Mouse (Mus musculus): ENCODE measurements around the gene Tbc1d22a.

Tbc1d22a gene

GRCm38 (mm10) chr15:86279059-86279974 lies 65.1 kb downstream of the Tbc1d22a start:
- DNase-seq (ENCODE audit: low read depth): peak; percentile 11

GRCm38 (mm10) chr15:86280137-86280536 lies 65.9 kb downstream of the Tbc1d22a start:
- DNase-seq (ENCODE audit: low read depth): no peak

- DNase-seq (ENCODE audit: low read depth): no peak
These were observed 69.0 kb downstream of the Tbc1d22a start for GRCm38 (mm10) chr15:86283238-86283637.

GRCm38 (mm10) chr15:86285296-86285695 lies 71.0 kb downstream of the Tbc1d22a start:
- no peak for DNase-seq (ENCODE audit: low read depth)

GRCm38 (mm10) chr15:86290074-86290473 lies 75.8 kb downstream of the Tbc1d22a start:
- DNase-seq (ENCODE audit: low read depth): peak; percentile 29

GRCm38 (mm10) chr15:86292288-86292687 lies 78.0 kb downstream of the Tbc1d22a start:
- DNase-seq (ENCODE audit: low read depth): no peak

- no peak for DNase-seq (ENCODE audit: low read depth)
These were observed 80.2 kb downstream of the Tbc1d22a start for GRCm38 (mm10) chr15:86294426-86294825.

- no peak for DNase-seq (ENCODE audit: low read depth)
These were observed 81.5 kb downstream of the Tbc1d22a start for GRCm38 (mm10) chr15:86295722-86296288.

GRCm38 (mm10) chr15:86297281-86297680 lies 83.0 kb downstream of the Tbc1d22a start:
- no peak for DNase-seq (ENCODE audit: low read depth)

- no peak for DNase-seq (ENCODE audit: low read depth)
These were observed 89.6 kb downstream of the Tbc1d22a start for GRCm38 (mm10) chr15:86303876-86304275.

GRCm38 (mm10) chr15:86304861-86305260 lies 90.6 kb downstream of the Tbc1d22a start:
- DNase-seq (ENCODE audit: low read depth): no peak

GRCm38 (mm10) chr15:86305290-86305689 lies 91.0 kb downstream of the Tbc1d22a start:
- no peak for DNase-seq (ENCODE audit: low read depth)

GRCm38 (mm10) chr15:86309213-86309829 lies 95.1 kb downstream of the Tbc1d22a start:
- no peak for DNase-seq (ENCODE audit: low read depth)

- DNase-seq (ENCODE audit: low read depth): no peak
These were observed 106.7 kb downstream of the Tbc1d22a start for GRCm38 (mm10) chr15:86320803-86321510.

- peak; percentile 13 for DNase-seq (ENCODE audit: low read depth)
These were observed 112.1 kb downstream of the Tbc1d22a start for GRCm38 (mm10) chr15:86326341-86326740.

- DNase-seq (ENCODE audit: low read depth): no peak
These were observed 115.7 kb downstream of the Tbc1d22a start for GRCm38 (mm10) chr15:86329911-86330310.

GRCm38 (mm10) chr15:86330454-86330853 lies 116.2 kb downstream of the Tbc1d22a start:
- DNase-seq (ENCODE audit: low read depth): no peak

- no peak for DNase-seq (ENCODE audit: low read depth)
These were observed 117.4 kb downstream of the Tbc1d22a start for GRCm38 (mm10) chr15:86331501-86332245.

- DNase-seq (ENCODE audit: low read depth): no peak
These were observed 118.9 kb downstream of the Tbc1d22a start for GRCm38 (mm10) chr15:86333176-86333575.

- DNase-seq (ENCODE audit: low read depth): no peak
These were observed 119.3 kb downstream of the Tbc1d22a start for GRCm38 (mm10) chr15:86333606-86334005.

- no peak for DNase-seq (ENCODE audit: low read depth)
These were observed 120.0 kb downstream of the Tbc1d22a start for GRCm38 (mm10) chr15:86334276-86334675.

- no peak for DNase-seq (ENCODE audit: low read depth)
These were observed 120.5 kb downstream of the Tbc1d22a start for GRCm38 (mm10) chr15:86334745-86335144.

All from NIH3T3 (cell line).